Mouse (Mus musculus) heart, adult 2 months (tissue): ENCODE measurements around the gene Rwdd2a.
"Not testable (repeated sequence)": the region's sequence is repeated elsewhere in the genome, so short reads cannot be mapped to it uniquely, and the experiment has no call there.

ENCODE experiments used
- CTCF ChIP-seq: fragments of 200-600 bp; IDR thresholded peaks from 2 replicates; pipeline ENCODE4 v1.8.1; 2022; ENCODE audit warnings: antibody characterized with exemption, mild to moderate bottlenecking, moderate library complexity
- EP300 ChIP-seq: fragments of 200-500 bp; IDR thresholded peaks from 2 replicates; pipeline ENCODE4 v1.6.1; 2011; ENCODE audit warnings: low read depth, low read length, control low read depth; ENCODE audit not compliant: insufficient read depth
- POLR2A ChIP-seq: fragments of 200-500 bp; IDR thresholded peaks from 2 replicates; pipeline ENCODE4 v1.6.1; 2011; ENCODE audit warnings: mild to moderate bottlenecking, low read depth, low read length, control low read depth; ENCODE audit not compliant: insufficient read depth

DNA sequence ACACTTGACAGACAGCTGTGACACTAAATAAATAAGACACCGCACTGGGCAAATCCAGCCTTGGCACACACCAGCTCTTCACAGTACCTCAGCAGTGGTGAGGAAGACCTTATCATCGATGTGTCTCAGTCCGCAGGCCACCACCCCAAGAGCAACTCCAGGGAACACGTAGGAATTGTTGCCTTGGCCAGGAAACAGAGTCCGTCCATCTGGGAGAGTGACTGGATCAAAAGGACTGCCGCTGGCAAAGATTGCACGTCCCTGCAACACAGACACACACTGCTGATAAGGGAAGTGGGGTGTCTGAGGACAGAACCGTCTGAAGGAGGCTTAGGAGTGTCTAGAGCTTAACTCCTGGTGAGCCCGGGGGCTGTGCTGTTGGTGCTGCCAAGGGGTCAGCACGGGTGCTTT is 22.6 kb downstream of the Rwdd2a start:
- TF ChIP-seq CTCF, POLR2A, EP300: not testable (repeated sequence)
